Mouse (Mus musculus) embryonic facial prominence, embryonic 15.5 days (tissue): ENCODE data around the gene Actb. TPM values are rescaled to one million over a fixed set of nuclear protein-coding genes. Genes with fewer than 3 reads are reported as not detected.

Experiments used
- ATAC-seq: fragments of 200-750 bp; cut with Nextera tagmentation; 2 replicates; pipeline ENCODE4 v1.8.0; 2017; ENCODE audit warnings: low read depth, moderate TSS enrichment; ENCODE audit not compliant: insufficient number of reproducible peaks, low FRiP score, low TSS enrichment
- H3K27ac ChIP-seq: fragments of 300-500 bp; sonication (generic); replicated peaks from 2 replicates; pipeline ENCODE4 v1.5.1; 2015; ENCODE audit warnings: mild to moderate bottlenecking, inconsistent platforms
- H3K27me3 ChIP-seq: fragments of 300-500 bp; sonication (generic); 2 replicates; pipeline ENCODE4 v1.6.1; 2015; ENCODE audit warnings: inconsistent platforms
- H3K36me3 ChIP-seq: fragments of 300-500 bp; sonication (generic); 2 replicates; pipeline ENCODE4 v1.6.1; 2015; ENCODE audit warnings: mild to moderate bottlenecking, inconsistent platforms
- H3K4me1 ChIP-seq: fragments of 300-500 bp; sonication (generic); 2 replicates; pipeline ENCODE4 v1.6.1; 2015; ENCODE audit warnings: inconsistent platforms
- H3K4me2 ChIP-seq: fragments of 300-500 bp; sonication (generic); replicated peaks from 2 replicates; pipeline ENCODE4 v1.6.1; 2015; ENCODE audit warnings: mild to moderate bottlenecking, inconsistent platforms
- H3K4me3 ChIP-seq: fragments of 300-500 bp; sonication (generic); replicated peaks from 2 replicates; pipeline ENCODE4 v1.5.1; 2015; ENCODE audit warnings: mild to moderate bottlenecking, inconsistent platforms
- H3K9ac ChIP-seq: fragments of 300-500 bp; sonication (generic); 2 replicates; pipeline ENCODE4 v1.6.1; 2015; ENCODE audit warnings: inconsistent platforms
- H3K9me3 ChIP-seq: fragments of 300-500 bp; sonication (generic); replicated peaks from 2 replicates; pipeline ENCODE4 v1.6.1; 2016; ENCODE audit warnings: inconsistent platforms
- WGBS: fragments of 180-500 bp; shearing (Covaris S2); methylation state at CpG from one replicate; pipeline ENCODE4 v1.1.7; 2015; 5-methylcytosine and 5-hydroxymethylcytosine counted together
- polyA plus RNA-seq: library from polyadenylated mRNA; unstranded; fragments of >200 nt; fragmentation: Nextera tagmentation; extraction: Ambion mirVana; gene quantifications from 2 replicates; pipeline ENCODE4 v1.2.1, GENCODE M21; 2015

Gene Actb
- polyA plus RNA-seq, 1 experiment from 2014 or later = 13,060 TPM

- Histone ChIP-seq H3K27ac (no peak overlapping the region), H3K4me3 (no peak overlapping the region), H3K27me3 (no peaks in the 10 kb centered on the region), H3K36me3 (peaks cover 49% of the 10 kb centered on the region), H3K4me1 (peaks cover 20% of the 10 kb centered on the region), H3K4me2 (no peak overlapping the region), H3K9ac (no peak overlapping the region), H3K9me3 (no peaks in the 10 kb centered on the region)
- no peak for ATAC-seq
- 90% methylated on average over 11 of the region's 11 CpGs for WGBS
Measured at GRCm38 (mm10) chr5:142882471-142882870, 24.1 kb downstream of the Actb start.

- peaks cover 47% of the 10 kb centered on the region for H3K36me3 ChIP-seq
- H3K27me3 ChIP-seq = no peaks in the 10 kb centered on the region
- H3K4me2 ChIP-seq = no peak overlapping the region
- H3K9me3 ChIP-seq = no peaks in the 10 kb centered on the region
- no peak overlapping the region for H3K9ac ChIP-seq
- no peak for ATAC-seq
- peaks cover 25% of the 10 kb centered on the region for H3K4me1 ChIP-seq
- H3K4me3 ChIP-seq = no peak overlapping the region
- WGBS = 76% methylated on average over 8 of the region's 8 CpGs
- no peak overlapping the region for H3K27ac ChIP-seq
Measured at GRCm38 (mm10) chr5:142881936-142882335, 24.6 kb downstream of the Actb start.

- Histone ChIP-seq H3K4me2 (no peak overlapping the region), H3K9me3 (no peaks in the 10 kb centered on the region), H3K27me3 (no peaks in the 10 kb centered on the region), H3K27ac (0 out of 2 replicates have a peak overlapping the region, but pooled peaks have one; percentile 44), H3K9ac (no peak overlapping the region), H3K4me3 (no peak overlapping the region), H3K36me3 (peaks cover 41% of the 10 kb centered on the region), H3K4me1 (peaks cover 27% of the 10 kb centered on the region)
- ATAC-seq = no peak
- WGBS = 54% methylated on average over 13 of the region's 13 CpGs
Measured at GRCm38 (mm10) chr5:142880806-142881516, 25.6 kb downstream of the Actb start.

- H3K27ac ChIP-seq = peak overlapping the region; percentile 44; the same call in 1 of the 2 replicates
Measured at GRCm38 (mm10) chr5:142880246-142880645, 26.3 kb downstream of the Actb start.

GRCm38 (mm10) chr5:142879318-142880175 is 27.0 kb downstream of the Actb start:
- Histone ChIP-seq H3K4me3 (no peak overlapping the region), H3K9me3 (no peaks in the 10 kb centered on the region), H3K27ac (0 out of 2 replicates have a peak overlapping the region, but pooled peaks have one; percentile 44), H3K4me1 (peaks cover 41% of the 10 kb centered on the region), H3K36me3 (peaks cover 30% of the 10 kb centered on the region), H3K9ac (no peak overlapping the region), H3K4me2 (no peak overlapping the region), H3K27me3 (no peaks in the 10 kb centered on the region)
- 61% methylated on average over 8 of the region's 8 CpGs for WGBS
- ATAC-seq = peak; percentile 53; the same call in 1 of the 2 replicates

More at GRCm38 (mm10) chr5:142880246-142880645, 26.3 kb downstream of the Actb start:
- 76% methylated on average over 6 of the region's 6 CpGs for WGBS
- Histone ChIP-seq H3K36me3 (peaks cover 37% of the 10 kb centered on the region), H3K4me3 (no peak overlapping the region), H3K4me2 (no peak overlapping the region), H3K27me3 (no peaks in the 10 kb centered on the region), H3K9ac (no peak overlapping the region), H3K9me3 (no peaks in the 10 kb centered on the region), H3K4me1 (peaks cover 34% of the 10 kb centered on the region)
- no peak for ATAC-seq

- Histone ChIP-seq H3K4me1 (peaks cover 45% of the 10 kb centered on the region), H3K4me2 (no peak overlapping the region), H3K9ac (no peak overlapping the region), H3K27ac (no peak overlapping the region), H3K4me3 (no peak overlapping the region), H3K9me3 (no peaks in the 10 kb centered on the region), H3K27me3 (no peaks in the 10 kb centered on the region), H3K36me3 (peaks cover 30% of the 10 kb centered on the region)
- ATAC-seq = no peak
- 86% methylated on average over 15 of the region's 15 CpGs for WGBS
Measured at GRCm38 (mm10) chr5:142878570-142878969, 28.0 kb downstream of the Actb start.

GRCm38 (mm10) chr5:142877337-142878280 is 28.9 kb downstream of the Actb start:
- Histone ChIP-seq H3K4me1 (peaks cover 45% of the 10 kb centered on the region), H3K36me3 (peaks cover 32% of the 10 kb centered on the region), H3K4me3 (no peak overlapping the region), H3K27me3 (no peaks in the 10 kb centered on the region), H3K27ac (no peak overlapping the region), H3K9me3 (no peaks in the 10 kb centered on the region), H3K9ac (no peak overlapping the region), H3K4me2 (no peak overlapping the region)
- ATAC-seq = peak; percentile 44
- WGBS = 28% methylated on average over 11 of the region's 11 CpGs

GRCm38 (mm10) chr5:142876896-142877295 is 29.7 kb downstream of the Actb start:
- H3K9me3 ChIP-seq = no peaks in the 10 kb centered on the region
- H3K4me2 ChIP-seq = no peak overlapping the region
- peaks cover 47% of the 10 kb centered on the region for H3K4me1 ChIP-seq
- H3K9ac ChIP-seq = no peak overlapping the region
- WGBS = 87% methylated on average over 5 of the region's 5 CpGs
- no peak for ATAC-seq
- H3K27me3 ChIP-seq = no peaks in the 10 kb centered on the region
- H3K36me3 ChIP-seq = peaks cover 29% of the 10 kb centered on the region
- H3K27ac ChIP-seq = no peak overlapping the region
- H3K4me3 ChIP-seq = no peak overlapping the region

GRCm38 (mm10) chr5:142875513-142875905 is 31.0 kb downstream of the Actb start:
- WGBS = 81% methylated on average over 10 of the region's 10 CpGs
- Histone ChIP-seq H3K27me3 (no peaks in the 10 kb centered on the region), H3K4me3 (no peak overlapping the region), H3K36me3 (peaks cover 29% of the 10 kb centered on the region), H3K27ac (peak overlapping the region; percentile 68; the same call in 1 of the 2 replicates), H3K4me1 (peaks cover 52% of the 10 kb centered on the region), H3K4me2 (no peak overlapping the region), H3K9me3 (no peaks in the 10 kb centered on the region), H3K9ac (no peak overlapping the region)
- ATAC-seq = no peak

GRCm38 (mm10) chr5:142874791-142875512 is 31.6 kb downstream of the Actb start:
- Histone ChIP-seq H3K9me3 (no peaks in the 10 kb centered on the region), H3K27me3 (no peaks in the 10 kb centered on the region), H3K4me3 (no peak overlapping the region), H3K4me1 (peaks cover 47% of the 10 kb centered on the region), H3K9ac (no peak overlapping the region), H3K36me3 (peaks cover 26% of the 10 kb centered on the region), H3K27ac (peak overlapping the region; percentile 68; the same call in 1 of the 2 replicates), H3K4me2 (no peak overlapping the region)
- ATAC-seq = 0 out of 2 replicates have a peak, but pooled peaks have one; percentile 12
- WGBS = 49% methylated on average over 13 of the region's 13 CpGs
